Mouse (Mus musculus): ENCODE measurements around the gene Ddx31.

The Ddx31 gene

GRCm38 (mm10) chr2:28912961-28913360, 72.8 kb downstream of the Ddx31 start:
- DNase-seq = no peak

GRCm38 (mm10) chr2:28914121-28914520, 73.9 kb downstream of the Ddx31 start:
- DNase-seq = no peak

- DNase-seq = no peak
Observed at GRCm38 (mm10) chr2:28915104-28915738, 75.0 kb downstream of the Ddx31 start.

- peak; percentile 72 to 73 for DNase-seq
Observed at GRCm38 (mm10) chr2:28915768-28916512, 75.7 kb downstream of the Ddx31 start.

- no peak for DNase-seq
Observed at GRCm38 (mm10) chr2:28916513-28916865, 76.3 kb downstream of the Ddx31 start, which contains the start of gene Barhl1. Gene Barhl1, minus strand, starts transcription at chr2:28916668.

GRCm38 (mm10) chr2:28917156-28917517, 76.9 kb downstream of the Ddx31 start:
- no peak for DNase-seq

GRCm38 (mm10) chr2:28917518-28918361, 77.5 kb downstream of the Ddx31 start:
- no peak for DNase-seq

GRCm38 (mm10) chr2:28919001-28919400, 78.8 kb downstream of the Ddx31 start:
- no peak for DNase-seq

- no peak for DNase-seq
Observed at GRCm38 (mm10) chr2:28923912-28924311, 83.7 kb downstream of the Ddx31 start.

GRCm38 (mm10) chr2:28930571-28930970, 90.4 kb downstream of the Ddx31 start:
- no peak for DNase-seq

- DNase-seq = no peak
Observed at GRCm38 (mm10) chr2:28938997-28939396, 98.8 kb downstream of the Ddx31 start.

GRCm38 (mm10) chr2:28943666-28944516, 103.7 kb downstream of the Ddx31 start:
- no peak for DNase-seq

GRCm38 (mm10) chr2:28945388-28945787, 105.2 kb downstream of the Ddx31 start:
- no peak for DNase-seq

- DNase-seq = no peak
Observed at GRCm38 (mm10) chr2:28946312-28946711, 106.1 kb downstream of the Ddx31 start.

GRCm38 (mm10) chr2:28952981-28953380, 112.8 kb downstream of the Ddx31 start:
- DNase-seq = no peak

GRCm38 (mm10) chr2:28954595-28954994, 114.4 kb downstream of the Ddx31 start:
- no peak for DNase-seq
